21 mouse cellular contexts compared by ENCODE assay signal in the genomic region with DNA sequence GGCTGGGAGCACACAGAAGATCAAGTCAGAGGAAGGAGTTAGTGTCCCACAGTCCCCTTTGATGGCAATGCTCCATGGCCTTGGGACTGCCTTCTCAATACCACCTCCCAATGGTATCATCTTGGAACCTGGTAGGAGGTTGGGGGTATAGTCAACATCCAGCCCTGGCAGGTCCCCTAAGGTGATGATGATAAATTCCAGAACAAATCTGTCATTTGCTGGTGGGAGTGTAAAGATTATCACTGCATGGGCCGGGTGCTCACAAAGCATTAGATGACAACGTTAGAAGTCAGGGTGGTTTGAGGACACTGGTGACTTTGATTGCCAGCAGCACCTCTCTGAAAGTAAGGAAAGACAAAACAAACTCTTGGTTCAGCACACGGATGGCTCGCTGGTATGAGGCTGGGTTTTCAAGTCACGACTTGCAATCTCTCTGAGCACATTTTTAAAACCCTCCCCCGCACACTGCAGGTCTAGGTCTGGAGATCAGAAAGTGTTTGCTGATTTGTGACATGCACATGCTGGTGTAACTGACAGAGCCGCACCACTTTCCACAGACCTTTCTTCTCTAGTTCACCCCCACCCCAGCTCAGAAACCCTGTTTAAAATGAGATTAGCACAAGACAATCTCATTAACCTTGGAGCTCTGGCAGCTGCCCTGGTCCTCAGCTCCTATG.
DNase-seq lines count a peak whose midpoint lies in the region; ATAC-seq lines count a peak whose summit lies in the region.
"Had no signal": no experiment of that assay in that cellular context is flagged by ENCODE, and none has a peak within 500 bp of the region (broad histone marks: within the 10 kb centered on the region; RNA-seq: fewer than 3 reads in every experiment).

No protein-coding gene starts in this region.

- H3K27ac ChIP-seq in heart, embryonic 13.5 days (replicated peaks) = peak overlapping the region; percentile 16; the same call in 1 of the 2 replicates
- no peak overlapping the region for H3K27ac ChIP-seq in embryonic facial prominence, embryonic 14.5 days (replicated peaks; ENCODE audit: low read depth, low read length)
- H3K27ac ChIP-seq in hindbrain, embryonic 10.5 days = no peak overlapping the region
- H3K27ac ChIP-seq: forebrain, embryonic 15.5 days; hindbrain, embryonic 14.5 days; intestine, embryonic 15.5 days; macrophage; midbrain, embryonic 15.5 days had no signal

- no peaks in the 10 kb centered on the region for H3K36me3 ChIP-seq in heart, embryonic 13.5 days
- no peaks in the 10 kb centered on the region for H3K36me3 ChIP-seq in embryonic facial prominence, embryonic 14.5 days (ENCODE audit: control insufficient read depth, insufficient read depth, low read length)
- H3K36me3 ChIP-seq in hindbrain, embryonic 10.5 days = no peaks in the 10 kb centered on the region
- H3K36me3 ChIP-seq: forebrain, embryonic 15.5 days; intestine, embryonic 15.5 days; midbrain, embryonic 15.5 days had no signal

- WGBS in heart, embryonic 13.5 days = 10% methylated on average over 7 of the region's 7 CpGs
- WGBS in embryonic facial prominence, embryonic 14.5 days = 58% methylated on average over 7 of the region's 7 CpGs
- WGBS in hindbrain, embryonic 10.5 days = 70% methylated on average over 7 of the region's 7 CpGs

- DNase-seq in heart, adult 9 months (ENCODE audit: low spot score in 2 of 2) = no peak
- DNase-seq in ovary, adult 18-20 months (ENCODE audit: low spot score) = peak; percentile 8
- DNase-seq in ovary, postnatal 14 days (ENCODE audit: low spot score) = no peak
- peak; percentile 62 for DNase-seq in embryonic facial prominence, embryonic 14.5 days (ENCODE audit: low spot score)
- peak; percentile 57 for DNase-seq in testis, postnatal 10 days (ENCODE audit: low spot score)
- no peak for DNase-seq in hindbrain, embryonic 10.5 days (ENCODE audit: low spot score)
- no peak for DNase-seq in cerebellum, adult 9-11 months
- DNase-seq: adrenal gland, postnatal 36 days; B cell, adult 2 months; cerebellum, adult 9-10 months; layer of hippocampus, postnatal 36 days; lung, adult 2 months; right cerebral cortex, postnatal 4 days had no signal

- H3K4me3 ChIP-seq in heart, embryonic 13.5 days = no peak overlapping the region
- no peak overlapping the region for H3K4me3 ChIP-seq in embryonic facial prominence, embryonic 14.5 days (ENCODE audit: low read depth, low read length)
- no peak overlapping the region for H3K4me3 ChIP-seq in hindbrain, embryonic 10.5 days
- H3K4me3 ChIP-seq: erythroblast, embryonic 14.5 days; forebrain, embryonic 15.5 days; intestine, embryonic 15.5 days; midbrain, embryonic 15.5 days had no signal

- H3K27me3 ChIP-seq in heart, embryonic 13.5 days (replicated peaks) = peaks cover 15% of the 10 kb centered on the region
- no peaks in the 10 kb centered on the region for H3K27me3 ChIP-seq in embryonic facial prominence, embryonic 14.5 days (replicated peaks; ENCODE audit: control insufficient read depth, insufficient read depth, low read length)
- no peaks in the 10 kb centered on the region for H3K27me3 ChIP-seq in hindbrain, embryonic 10.5 days (ENCODE audit: insufficient read depth, poor library complexity, severe bottlenecking)
- H3K27me3 ChIP-seq: forebrain, embryonic 15.5 days; intestine, embryonic 15.5 days; midbrain, embryonic 15.5 days had no signal

- H3K4me1 ChIP-seq in heart, embryonic 13.5 days = peaks cover 25% of the 10 kb centered on the region
- no peaks in the 10 kb centered on the region for H3K4me1 ChIP-seq in embryonic facial prominence, embryonic 14.5 days (ENCODE audit: control insufficient read depth, insufficient read depth, low read length)
- H3K4me1 ChIP-seq in hindbrain, embryonic 10.5 days (replicated peaks) = peaks cover 12% of the 10 kb centered on the region; the same call in 1 of the 2 replicates
- H3K4me1 ChIP-seq: intestine, embryonic 15.5 days had no signal

- ATAC-seq in heart, embryonic 13.5 days (ENCODE audit: extremely low read depth, insufficient number of reproducible peaks, low FRiP score, low TSS enrichment) = peak; percentile 51; the same call in 1 of the 2 replicates
- ATAC-seq in embryonic facial prominence, embryonic 14.5 days (ENCODE audit: low read depth) = no peak
- ATAC-seq: forebrain, embryonic 15.5 days; intestine, embryonic 15.5 days; midbrain, embryonic 15.5 days had no signal

- H3K9me3 ChIP-seq in heart, embryonic 13.5 days = no peaks in the 10 kb centered on the region
- no peaks in the 10 kb centered on the region for H3K9me3 ChIP-seq in embryonic facial prominence, embryonic 14.5 days (ENCODE audit: control insufficient read depth, low read length)
- no peaks in the 10 kb centered on the region for H3K9me3 ChIP-seq in hindbrain, embryonic 10.5 days
- H3K9me3 ChIP-seq: forebrain, embryonic 15.5 days; intestine, embryonic 15.5 days; midbrain, embryonic 15.5 days had no signal

- H3K9ac ChIP-seq in heart, embryonic 13.5 days = no peak overlapping the region
- no peak overlapping the region for H3K9ac ChIP-seq in embryonic facial prominence, embryonic 14.5 days (ENCODE audit: low read depth, low read length)
- H3K9ac ChIP-seq: forebrain, embryonic 15.5 days; hindbrain, embryonic 14.5 days; intestine, embryonic 15.5 days; midbrain, embryonic 15.5 days had no signal

- peak overlapping the region; percentile 6; the same call in 1 of the 2 replicates for H3K4me2 ChIP-seq in heart, embryonic 13.5 days
- no peak overlapping the region for H3K4me2 ChIP-seq in embryonic facial prominence, embryonic 14.5 days (ENCODE audit: low read depth, low read length)
- H3K4me2 ChIP-seq: forebrain, embryonic 15.5 days; hindbrain, embryonic 14.5 days; intestine, embryonic 15.5 days; liver, embryonic 11.5 days; midbrain, embryonic 15.5 days had no signal

Comparison
In these comparisons a context has a peak if more than half of its experiments do, and no peak if none do; other contexts are left out.
1. DNase-seq: peak in ovary, adult 18-20 months (single experiment), embryonic facial prominence, embryonic 14.5 days (single experiment) and testis, postnatal 10 days (single experiment); none in heart, adult 9 months (0 of 2), ovary, postnatal 14 days (single experiment), hindbrain, embryonic 10.5 days (single experiment) and cerebellum, adult 9-11 months (single experiment).